Mouse (Mus musculus) CH12.LX (cell line): Measurements from ENCODE around the gene G3bp2. TPM values are rescaled to one million over a fixed set of nuclear protein-coding genes. Genes with fewer than 3 reads are reported as not detected.

Source experiments
- DNase-seq: peaks from one replicate; pipeline ENCODE4 v3.0.0-alpha.2; 2013; ENCODE audit errors: extremely low read depth
- H3K27ac ChIP-seq: 2 replicates; pipeline ENCODE4 v1.5.1; 2012; ENCODE audit warnings: low read depth, mild to moderate bottlenecking, control low read depth, moderate library complexity; ENCODE audit not compliant: insufficient read depth
- H3K27me3 ChIP-seq: replicated peaks from 2 replicates; pipeline ENCODE3; 2012; ENCODE audit warnings: inconsistent platforms
- H3K36me3 ChIP-seq, 2 experiments: replicated peaks in 1 of 2; 2 replicates each; pipeline versions ENCODE3 to v1.6.1; 2012; ENCODE audit warnings: inconsistent platforms in 1 of 2, low read length in 1 of 2, mild to moderate bottlenecking in 1 of 2, mixed read lengths in 1 of 2, moderate library complexity in 1 of 2; ENCODE audit not compliant: control insufficient read depth in 1 of 2, insufficient read depth in 1 of 2
- H3K4me1 ChIP-seq, 2 experiments: 2 replicates each; pipeline ENCODE4 v1.6.1; 2012; ENCODE audit warnings: inconsistent platforms in 1 of 2, moderate library complexity in 1 of 2; ENCODE audit not compliant: insufficient read depth in 2 of 2, control insufficient read depth in 1 of 2
- H3K4me2 ChIP-seq: 2 replicates; pipeline ENCODE4 v1.6.1; 2012; ENCODE audit warnings: low read depth, mild to moderate bottlenecking, control low read depth; ENCODE audit not compliant: poor library complexity, insufficient read depth, severe bottlenecking
- H3K4me3 ChIP-seq, 3 experiments: fragments of 150-350 bp in 1 of 3; sonication (generic) in 1 of 3; replicated peaks in 1 of 3; 2 replicates each; pipeline versions ENCODE3 to v1.5.1; 2011 to 2012; ENCODE audit warnings: low read depth in 2 of 3, low read length in 2 of 3, mild to moderate bottlenecking in 2 of 3, moderate library complexity in 2 of 3, control low read depth in 1 of 3, improper control_type of control experiment in 1 of 3, inconsistent platforms in 1 of 3, mixed read lengths in 1 of 3; ENCODE audit not compliant: poor library complexity in 1 of 3
- H3K79me2 ChIP-seq: replicated peaks from 2 replicates; pipeline ENCODE4 v1.6.1; 2012; ENCODE audit warnings: mild to moderate bottlenecking, moderate library complexity; ENCODE audit not compliant: control insufficient read depth, poor library complexity, insufficient read depth, severe bottlenecking; ENCODE audit errors: extremely low read depth
- H3K9ac ChIP-seq: 2 replicates; pipeline ENCODE4 v1.6.1; 2012; ENCODE audit warnings: low read depth, mild to moderate bottlenecking, control low read depth, moderate library complexity; ENCODE audit not compliant: insufficient read depth
- H3K9me3 ChIP-seq: replicated peaks from 2 replicates; pipeline ENCODE3; 2012; ENCODE audit warnings: low read length, inconsistent platforms, mixed read lengths
- CHD2 ChIP-seq: IDR thresholded peaks from 2 replicates; pipeline ENCODE4 v1.6.1; 2011; ENCODE audit warnings: low read length, improper control_type of control experiment
- CTCF ChIP-seq, 2 experiments: IDR thresholded peaks in 1 of 2; conservative IDR thresholded peaks in 1 of 2; 2 replicates each; pipeline ENCODE4 v1.5.1; 2011 to 2012; ENCODE audit warnings: low read depth in 2 of 2, low read length in 2 of 2, improper control_type of control experiment in 1 of 2, inconsistent platforms in 1 of 2, mild to moderate bottlenecking in 1 of 2, moderate library complexity in 1 of 2
- E2F4 ChIP-seq: IDR thresholded peaks from 2 replicates; pipeline ENCODE4 v1.6.1; 2011; ENCODE audit warnings: low read depth, low read length, improper control_type of control experiment; ENCODE audit not compliant: insufficient replicate concordance
- ELF1 ChIP-seq: IDR thresholded peaks from 2 replicates; pipeline ENCODE4 v1.6.1; 2014; ENCODE audit warnings: low read depth, mild to moderate bottlenecking, inconsistent platforms, low read length, improper control_type of control experiment
- EP300 ChIP-seq: IDR thresholded peaks from 2 replicates; pipeline ENCODE4 v1.6.1; 2011; ENCODE audit warnings: low read length, improper control_type of control experiment
- ETS1 ChIP-seq: conservative IDR thresholded peaks from 2 replicates; pipeline ENCODE4 v1.6.1; 2012; ENCODE audit warnings: low read depth, mild to moderate bottlenecking, inconsistent platforms, low read length, improper control_type of control experiment, moderate library complexity
- GABPA ChIP-seq: IDR thresholded peaks from 2 replicates; pipeline ENCODE4 v1.6.1; 2012; ENCODE audit warnings: low read depth, low read length, improper control_type of control experiment, inconsistent platforms; ENCODE audit not compliant: insufficient replicate concordance
- HCFC1 ChIP-seq: IDR thresholded peaks from 2 replicates; pipeline ENCODE4 v1.6.1; 2012; ENCODE audit warnings: low read depth, mild to moderate bottlenecking, inconsistent platforms, low read length, improper control_type of control experiment
- JUN ChIP-seq: IDR thresholded peaks from 2 replicates; pipeline ENCODE4 v1.6.1; 2011; ENCODE audit warnings: low read depth, mild to moderate bottlenecking, low read length, improper control_type of control experiment, moderate library complexity; ENCODE audit not compliant: insufficient read depth
- KAT2A ChIP-seq: IDR thresholded peaks from 2 replicates; pipeline ENCODE4 v1.6.1; 2012; ENCODE audit warnings: low read length, improper control_type of control experiment, inconsistent platforms; ENCODE audit not compliant: insufficient replicate concordance
- MAX ChIP-seq: IDR thresholded peaks from 2 replicates; pipeline ENCODE4 v1.6.1; 2011; ENCODE audit warnings: low read length, improper control_type of control experiment
- MEF2A ChIP-seq: IDR thresholded peaks from 2 replicates; pipeline ENCODE4 v1.6.1; 2014; ENCODE audit warnings: low read depth, mild to moderate bottlenecking, inconsistent platforms, low read length, improper control_type of control experiment, borderline replicate concordance
- MXI1 ChIP-seq: IDR thresholded peaks from 2 replicates; pipeline ENCODE4 v1.6.1; 2011; ENCODE audit warnings: mild to moderate bottlenecking, low read depth, low read length, improper control_type of control experiment
- MYC ChIP-seq: IDR thresholded peaks from 2 replicates; pipeline ENCODE4 v1.6.1; 2011; ENCODE audit warnings: low read depth, mild to moderate bottlenecking, improper control_type of control experiment, low read length
- NRF1 ChIP-seq: IDR thresholded peaks from 2 replicates; pipeline ENCODE4 v1.6.1; 2014; ENCODE audit warnings: low read depth, mild to moderate bottlenecking, inconsistent platforms, low read length, improper control_type of control experiment, moderate library complexity
- PAX5 ChIP-seq: IDR thresholded peaks from 2 replicates; pipeline ENCODE4 v1.6.1; 2012; ENCODE audit warnings: low read length, inconsistent platforms, mixed read lengths
- POLR2A ChIP-seq: IDR thresholded peaks from 2 replicates; pipeline ENCODE4 v1.6.1; 2011; ENCODE audit warnings: low read depth, mild to moderate bottlenecking, improper control_type of control experiment, low read length
- RAD21 ChIP-seq: IDR thresholded peaks from 2 replicates; pipeline ENCODE4 v1.6.1; 2011; ENCODE audit warnings: low read depth, mild to moderate bottlenecking, low read length, improper control_type of control experiment, moderate library complexity
- RCOR1 ChIP-seq: conservative IDR thresholded peaks from 2 replicates; pipeline ENCODE4 v1.6.1; 2012; ENCODE audit warnings: low read depth, mild to moderate bottlenecking, inconsistent platforms, low read length, improper control_type of control experiment
- SIN3A ChIP-seq: IDR thresholded peaks from 2 replicates; pipeline ENCODE4 v1.6.1; 2012; ENCODE audit warnings: low read length, improper control_type of control experiment, inconsistent platforms
- SMC3 ChIP-seq: IDR thresholded peaks from 2 replicates; pipeline ENCODE4 v1.6.1; 2011; ENCODE audit warnings: low read depth, low read length, improper control_type of control experiment
- TBP ChIP-seq: conservative IDR thresholded peaks from 2 replicates; pipeline ENCODE4 v1.6.1; 2011; ENCODE audit warnings: low read depth, low read length, improper control_type of control experiment
- TCF12 ChIP-seq: IDR thresholded peaks from 2 replicates; pipeline ENCODE4 v1.6.1; 2014; ENCODE audit warnings: low read depth, mild to moderate bottlenecking, inconsistent platforms, low read length, improper control_type of control experiment
- UBTF ChIP-seq: IDR thresholded peaks from 2 replicates; pipeline ENCODE4 v1.6.1; 2012; ENCODE audit warnings: low read depth, mild to moderate bottlenecking, inconsistent platforms, low read length, improper control_type of control experiment, moderate library complexity
- USF1 ChIP-seq: IDR thresholded peaks from 2 replicates; pipeline ENCODE4 v1.6.1; 2014; ENCODE audit warnings: low read depth, mild to moderate bottlenecking, inconsistent platforms, low read length, improper control_type of control experiment
- ZKSCAN1 ChIP-seq: IDR thresholded peaks from 2 replicates; pipeline ENCODE4 v1.6.1; 2012; ENCODE audit warnings: low read depth, inconsistent platforms, low read length, improper control_type of control experiment, borderline replicate concordance
- dilution Hi-C: fragments of 300-500 bp; cut with MboI; formaldehyde crosslinking; loops from 2 replicates; pipeline ENCODE4 v1.14.3; 2020; ENCODE audit warnings: low sequenced_read_pairs; ENCODE audit not compliant: extremely low pct_unique_long_range_greater_than_20kb, extremely low pct_ligation_motif_present
- in situ Hi-C: fragments of 300-500 bp; cut with MboI; formaldehyde crosslinking; loops from 3 replicates; pipeline ENCODE4 v1.14.3; 2019; ENCODE audit warnings: low sequenced_read_pairs, low pct_ligation_motif_present, low pct_unique_long_range_greater_than_20kb, mixed read lengths
- polyA plus RNA-seq: library from polyadenylated mRNA; unstranded; fragments of >175 nt; gene quantifications from 2 replicates; pipeline ENCODE4 v1.2.1, GENCODE M21; 2012; ENCODE audit warnings: low read depth; ENCODE audit not compliant: insufficient read length
- total RNA-seq, 2 experiments: library from RNA; depleted of rRNA; stranded (reverse); fragments of 300-350 nt in 1 of 2; fragments of >200 nt in 1 of 2; gene quantifications; 2 replicates each; pipeline ENCODE4 v1.2.3; 2012 to 2014

The G3bp2 gene
- total and polyA plus RNA-seq, 3 experiments = 38.8 to 114 (median 99.7) TPM

DNA sequence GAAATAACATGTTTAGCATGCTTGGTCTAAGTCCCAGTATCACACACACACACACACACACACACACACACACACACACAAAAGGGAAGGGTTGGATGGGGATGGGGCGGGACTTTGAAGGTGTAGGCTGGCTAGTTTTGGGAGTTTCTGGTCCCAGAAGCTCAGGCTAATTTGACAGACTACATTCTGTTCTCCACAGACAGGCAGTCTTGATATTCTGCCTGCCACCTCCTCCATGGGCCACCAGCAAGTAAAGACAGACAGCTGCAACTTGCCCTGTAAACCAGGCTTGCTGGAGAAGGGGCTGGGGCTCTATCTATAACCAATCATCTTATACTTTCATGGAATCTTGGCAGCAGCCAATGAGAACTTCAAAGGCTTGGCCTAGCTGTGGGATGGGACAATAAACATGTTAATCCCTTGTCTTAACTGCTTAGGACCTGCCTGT is 45.8 kb upstream of the G3bp2 start:
- no peaks in the 10 kb centered on the region for H3K27me3 ChIP-seq
- no peaks in the 10 kb centered on the region for H3K9me3 ChIP-seq
- H3K79me2 ChIP-seq = no peaks in the 10 kb centered on the region
- no peak for DNase-seq
- peaks cover 0 to 28% of the 10 kb centered on the region in 2 experiments; a peak in 3 of 4 replicates for H3K4me1 ChIP-seq
- no peak overlapping the region for H3K4me3 ChIP-seq
- no peak overlapping the region for H3K9ac ChIP-seq
- no peak overlapping the region for H3K27ac ChIP-seq
- peaks cover 0 to 28% of the 10 kb centered on the region in 2 experiments for H3K36me3 ChIP-seq
- TF ChIP-seq E2F4 = no peak
- no peak for TF ChIP-seq TBP
- no peak for TF ChIP-seq PAX5
- TF ChIP-seq ZKSCAN1 = no peak
- no peak for TF ChIP-seq RCOR1
- dilution Hi-C loops (no loop called here), in situ Hi-C loops (no loop called here)
- H3K4me2 ChIP-seq = no peak overlapping the region

DNA sequence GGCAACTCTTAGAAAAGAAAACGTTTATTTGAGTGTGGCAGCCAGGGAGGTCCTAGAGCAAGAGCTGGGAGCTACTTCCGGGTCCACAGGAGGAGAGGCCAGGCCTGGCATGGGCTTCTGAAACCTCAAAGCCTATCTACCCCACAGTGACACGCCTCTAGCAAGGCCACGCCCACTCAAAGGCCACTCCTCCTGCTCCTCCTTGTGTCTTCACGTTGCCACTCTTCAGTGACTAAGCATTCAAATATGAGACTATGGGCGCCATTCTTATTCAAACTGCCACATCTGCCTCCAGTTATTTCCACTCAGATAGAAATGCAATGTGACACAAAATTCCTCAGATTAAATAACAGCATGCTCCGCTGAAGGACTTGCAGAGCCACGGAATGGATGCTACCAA is 45.1 kb upstream of the G3bp2 start:
- Histone ChIP-seq H3K36me3 (peaks cover 0 to 34% of the 10 kb centered on the region in 2 experiments), H3K4me1 (peaks cover 0 to 28% of the 10 kb centered on the region in 2 experiments; a peak in 3 of 4 replicates), H3K79me2 (no peaks in the 10 kb centered on the region), H3K9me3 (no peaks in the 10 kb centered on the region), H3K27me3 (no peaks in the 10 kb centered on the region), H3K4me3 (no peak overlapping the region), H3K4me2 (no peak overlapping the region), H3K9ac (no peak overlapping the region), H3K27ac (peak overlapping the region; percentile 40)
- TF ChIP-seq USF1 = no peak
- no peak for TF ChIP-seq CTCF (conservative IDR thresholded peaks at IDR 0.05 in 1 of 2, IDR thresholded peaks at IDR 0.05 in 1 of 2; ENCODE audit: low read depth in 2 of 2, low read length in 2 of 2)
- no peak for TF ChIP-seq JUN
- TF ChIP-seq KAT2A = no peak
- TF ChIP-seq MAX = no peak
- no peak for TF ChIP-seq HCFC1
- TF ChIP-seq RCOR1 = no peak
- peak; percentile 87 for TF ChIP-seq ELF1
- TF ChIP-seq ETS1 = no peak
- no peak for TF ChIP-seq CHD2
- peak; percentile 56 for TF ChIP-seq POLR2A
- TF ChIP-seq EP300 = no peak
- TF ChIP-seq SIN3A = no peak
- TF ChIP-seq RAD21 = no peak
- TF ChIP-seq TCF12 = no peak
- TF ChIP-seq NRF1 = no peak
- TF ChIP-seq MXI1 = no peak; the same call in 1 of the 2 replicates
- 0 out of 2 replicates have a peak, but pooled peaks have one; percentile 28 for TF ChIP-seq TBP
- TF ChIP-seq GABPA = no peak
- TF ChIP-seq MEF2A = no peak
- no peak for TF ChIP-seq UBTF
- no peak for TF ChIP-seq MYC
- no peak for TF ChIP-seq SMC3
- DNase-seq = peak; percentile 87
- dilution Hi-C loops = no loop called here
- in situ Hi-C loops = no loop called here
